Mouse (Mus musculus) forebrain, embryonic 14.5 days (tissue): ENCODE measurements at regions not wholly inside any gene's neighbourhood (a gene's known extent, or its start where the extent isn't known, plus 50 kb on each side); places are given as distances from the start of the nearest gene placed in this dataset.

Source experiments
- ATAC-seq: fragments of 200-750 bp; cut with Nextera tagmentation; 2 replicates; pipeline ENCODE4 v1.8.0; 2017; ENCODE audit warnings: mild to moderate bottlenecking, moderate library complexity
- DNase-seq: peaks from one replicate; pipeline ENCODE4 v3.0.0-alpha.2; 2015; ENCODE audit warnings: low spot score
- H3K27ac ChIP-seq: fragments of 300-500 bp; sonication (generic); 2 replicates; pipeline ENCODE4 v1.5.1; 2014; ENCODE audit warnings: low read depth, mild to moderate bottlenecking, control low read depth, low read length, moderate library complexity
- H3K27me3 ChIP-seq: fragments of 300-500 bp; sonication (generic); replicated peaks from 2 replicates; pipeline ENCODE4 v1.6.1; 2014; ENCODE audit warnings: low read length, control low read depth, mixed read lengths; ENCODE audit not compliant: control insufficient read depth, insufficient read depth
- H3K36me3 ChIP-seq: fragments of 300-500 bp; sonication (generic); 2 replicates; pipeline ENCODE4 v1.6.1; 2014; ENCODE audit warnings: low read length, control low read depth; ENCODE audit not compliant: control insufficient read depth, insufficient read depth
- H3K4me1 ChIP-seq: fragments of 300-500 bp; sonication (generic); 2 replicates; pipeline ENCODE4 v1.6.1; 2014; ENCODE audit warnings: antibody characterized with exemption, low read length, control low read depth; ENCODE audit not compliant: control insufficient read depth, insufficient read depth
- H3K4me2 ChIP-seq: fragments of 300-500 bp; sonication (generic); 2 replicates; pipeline ENCODE4 v1.6.1; 2014; ENCODE audit warnings: mild to moderate bottlenecking, control low read depth, low read length
- H3K4me3 ChIP-seq: fragments of 300-500 bp; sonication (generic); 2 replicates; pipeline ENCODE4 v1.5.1; 2014; ENCODE audit warnings: low read depth, low read length, control low read depth
- H3K9ac ChIP-seq: fragments of 300-500 bp; sonication (generic); 2 replicates; pipeline ENCODE4 v1.6.1; 2014; ENCODE audit warnings: mild to moderate bottlenecking, low read length, control low read depth, moderate library complexity
- H3K9me3 ChIP-seq: fragments of 300-500 bp; sonication (generic); replicated peaks from 2 replicates; pipeline ENCODE4 v1.6.1; 2016; ENCODE audit warnings: low read length, control low read depth, mixed read lengths; ENCODE audit not compliant: control insufficient read depth
- WGBS: fragments of 180-500 bp; shearing (Covaris S2); extraction: QIAGEN DNeasy Blood & Tissue Kit; methylation state at CpG from one replicate; pipeline ENCODE4 v1.1.7; 2014; 5-methylcytosine and 5-hydroxymethylcytosine counted together

GRCm38 (mm10) chr9:34203624-34204365, 281.9 kb upstream of the Kirrel3 start:
- DNase-seq: peak; percentile 30
- Histone ChIP-seq H3K9me3 (no peaks in the 10 kb centered on the region), H3K4me3 (no peak overlapping the region), H3K27ac (no peak overlapping the region), H3K9ac (no peak overlapping the region), H3K4me1 (peaks cover 22% of the 10 kb centered on the region), H3K4me2 (no peak overlapping the region), H3K27me3 (no peaks in the 10 kb centered on the region; the same call in 1 of the 2 replicates), H3K36me3 (no peaks in the 10 kb centered on the region)
- peak; percentile 40; the same call in 1 of the 2 replicates for ATAC-seq
- 3% methylated on average over 7 of the region's 7 CpGs for WGBS

- no peak overlapping the region for H3K27ac ChIP-seq
- H3K36me3 ChIP-seq: no peaks in the 10 kb centered on the region
- no peaks in the 10 kb centered on the region for H3K9me3 ChIP-seq
- no peak overlapping the region for H3K4me2 ChIP-seq
- H3K4me1 ChIP-seq: peaks cover 22% of the 10 kb centered on the region
- H3K4me3 ChIP-seq: no peak overlapping the region
- peak; percentile 14 for DNase-seq
- 17% methylated on average over 2 of the region's 2 CpGs for WGBS
- ATAC-seq: 0 out of 2 replicates have a peak, but pooled peaks have one; percentile 3
- H3K9ac ChIP-seq: no peak overlapping the region
- no peaks in the 10 kb centered on the region; the same call in 1 of the 2 replicates for H3K27me3 ChIP-seq
Observed at GRCm38 (mm10) chr9:34204479-34204878, 281.2 kb upstream of the Kirrel3 start.

GRCm38 (mm10) chr9:34231561-34231960, 254.1 kb upstream of the Kirrel3 start:
- Histone ChIP-seq H3K4me2 (no peak overlapping the region), H3K27me3 (no peaks in the 10 kb centered on the region), H3K9me3 (no peaks in the 10 kb centered on the region), H3K9ac (no peak overlapping the region), H3K36me3 (no peaks in the 10 kb centered on the region), H3K4me1 (no peaks in the 10 kb centered on the region), H3K27ac (no peak overlapping the region), H3K4me3 (no peak overlapping the region)
- no peak for ATAC-seq
- DNase-seq: no peak
- WGBS: 29% methylated on average over 2 of the region's 2 CpGs

- H3K36me3 ChIP-seq: no peaks in the 10 kb centered on the region
- DNase-seq (no peak), ATAC-seq (no peak)
- no peaks in the 10 kb centered on the region for H3K27me3 ChIP-seq
- no peak overlapping the region for H3K9ac ChIP-seq
- no peaks in the 10 kb centered on the region for H3K4me1 ChIP-seq
- H3K27ac ChIP-seq: no peak overlapping the region
- no peak overlapping the region for H3K4me3 ChIP-seq
- no peak overlapping the region for H3K4me2 ChIP-seq
- no peaks in the 10 kb centered on the region for H3K9me3 ChIP-seq
Observed at GRCm38 (mm10) chr9:34234734-34235133, 251.0 kb upstream of the Kirrel3 start.

GRCm38 (mm10) chr9:34239531-34239930, 246.2 kb upstream of the Kirrel3 start:
- Histone ChIP-seq H3K4me2 (no peak overlapping the region), H3K27me3 (no peaks in the 10 kb centered on the region), H3K9ac (no peak overlapping the region), H3K4me1 (no peaks in the 10 kb centered on the region), H3K9me3 (no peaks in the 10 kb centered on the region), H3K27ac (no peak overlapping the region), H3K36me3 (no peaks in the 10 kb centered on the region), H3K4me3 (no peak overlapping the region)
- WGBS: 87% methylated on average over 2 of the region's 2 CpGs
- no peak for DNase-seq
- no peak for ATAC-seq

- Histone ChIP-seq H3K4me1 (no peaks in the 10 kb centered on the region), H3K27ac (no peak overlapping the region), H3K27me3 (no peaks in the 10 kb centered on the region), H3K4me2 (no peak overlapping the region), H3K4me3 (no peak overlapping the region), H3K9me3 (no peaks in the 10 kb centered on the region), H3K36me3 (no peaks in the 10 kb centered on the region), H3K9ac (no peak overlapping the region)
- WGBS: 88% methylated on average over 2 of the region's 2 CpGs
- DNase-seq (no peak), ATAC-seq (no peak)
Observed at GRCm38 (mm10) chr9:34243674-34244073, 242.0 kb upstream of the Kirrel3 start.

GRCm38 (mm10) chr9:34244576-34244975, 241.1 kb upstream of the Kirrel3 start:
- Histone ChIP-seq H3K36me3 (no peaks in the 10 kb centered on the region), H3K4me3 (no peak overlapping the region), H3K4me1 (no peaks in the 10 kb centered on the region), H3K9me3 (no peaks in the 10 kb centered on the region), H3K9ac (no peak overlapping the region), H3K27ac (no peak overlapping the region), H3K4me2 (no peak overlapping the region), H3K27me3 (no peaks in the 10 kb centered on the region)
- ATAC-seq: no peak
- 71% methylated on average over 5 of the region's 5 CpGs for WGBS
- DNase-seq: no peak

- Histone ChIP-seq H3K4me3 (no peak overlapping the region), H3K9me3 (no peaks in the 10 kb centered on the region), H3K9ac (no peak overlapping the region), H3K36me3 (no peaks in the 10 kb centered on the region), H3K27ac (no peak overlapping the region), H3K27me3 (no peaks in the 10 kb centered on the region), H3K4me2 (no peak overlapping the region), H3K4me1 (no peaks in the 10 kb centered on the region)
- DNase-seq (no peak), ATAC-seq (no peak)
- 57% methylated on average over 2 of the region's 2 CpGs for WGBS
Observed at GRCm38 (mm10) chr9:34252796-34253195, 232.9 kb upstream of the Kirrel3 start.

GRCm38 (mm10) chr9:34258492-34258891, 227.2 kb upstream of the Kirrel3 start:
- H3K4me2 ChIP-seq: no peak overlapping the region
- WGBS: 65% methylated on average over 2 of the region's 2 CpGs

More at GRCm38 (mm10) chr9:34258492-34258891, 227.2 kb upstream of the Kirrel3 start:
- ATAC-seq: no peak
- no peaks in the 10 kb centered on the region for H3K27me3 ChIP-seq
- H3K4me1 ChIP-seq: no peaks in the 10 kb centered on the region
- H3K4me3 ChIP-seq: no peak overlapping the region
- H3K27ac ChIP-seq: no peak overlapping the region
- no peak overlapping the region for H3K9ac ChIP-seq
- no peak for DNase-seq
- H3K36me3 ChIP-seq: no peaks in the 10 kb centered on the region
- H3K9me3 ChIP-seq: no peaks in the 10 kb centered on the region
